Comparison of ENCODE assay signal across 9 mouse cellular contexts in genomic region chr16:3234063-3234462, GRCm38 (mm10).
DNase-seq lines count a peak whose midpoint lies in the region; ATAC-seq and TF ChIP-seq lines count a peak whose summit lies in the region.
"Had no signal": no experiment of that assay in that cellular context is flagged by ENCODE, and none has a peak within 500 bp of the region (broad histone marks: within the 10 kb centered on the region; RNA-seq: fewer than 3 reads in every experiment).

No protein-coding gene starts in this region.

- TF ChIP-seq POLR2A in thymus, adult 2 months (IDR thresholded peaks at IDR 0.05; ENCODE audit: control insufficient read depth, extremely low read depth, insufficient read depth, low read length, poor library complexity): no peak

- DNase-seq in limb, embryonic 11.5 days (ENCODE audit: low spot score): no peak
- DNase-seq in limb, embryonic 10.5 days (ENCODE audit: low spot score): no peak
- no peak for DNase-seq in forebrain, embryonic 14.5 days (ENCODE audit: low spot score)
- DNase-seq in gastrocnemius, adult 8-10 months (ENCODE audit: low spot score in 2 of 2): no peak
- DNase-seq in thymus, adult 2 months: no peak
- no peak for DNase-seq in MN1 (ENCODE audit: low spot score)
- DNase-seq: thymus, postnatal 14 days had no signal

- H3K4me3 ChIP-seq in limb, embryonic 11.5 days (ENCODE audit: low read depth, low read length): no peak overlapping the region
- H3K4me3 ChIP-seq in limb, embryonic 10.5 days: no peak overlapping the region
- no peak overlapping the region for H3K4me3 ChIP-seq in forebrain, embryonic 14.5 days (ENCODE audit: low read depth, low read length)
- H3K4me3 ChIP-seq in intestine, embryonic 16.5 days (ENCODE audit: low read length): no peak overlapping the region
- H3K4me3 ChIP-seq in thymus, adult 2 months (ENCODE audit: control insufficient read depth, insufficient read depth, low read length): no peak overlapping the region

- H3K36me3 ChIP-seq in limb, embryonic 11.5 days (ENCODE audit: control insufficient read depth, insufficient read depth, low read length): 0 out of 2 replicates have a peak, but pooled peaks cover 4% of the 10 kb centered on the region
- no peaks in the 10 kb centered on the region for H3K36me3 ChIP-seq in limb, embryonic 10.5 days
- no peaks in the 10 kb centered on the region for H3K36me3 ChIP-seq in forebrain, embryonic 14.5 days (ENCODE audit: control insufficient read depth, insufficient read depth, low read length)
- H3K36me3 ChIP-seq in intestine, embryonic 16.5 days (ENCODE audit: control insufficient read depth, insufficient read depth, low read length): no peaks in the 10 kb centered on the region
- no peaks in the 10 kb centered on the region for H3K36me3 ChIP-seq in thymus, adult 2 months (ENCODE audit: control insufficient read depth, insufficient read depth, low read length)

- H3K27me3 ChIP-seq in limb, embryonic 11.5 days (ENCODE audit: control insufficient read depth, insufficient read depth, low read length): no peaks in the 10 kb centered on the region
- H3K27me3 ChIP-seq in limb, embryonic 10.5 days (ENCODE audit: low read depth, poor library complexity, severe bottlenecking): no peaks in the 10 kb centered on the region
- H3K27me3 ChIP-seq in forebrain, embryonic 14.5 days (replicated peaks; ENCODE audit: control insufficient read depth, insufficient read depth, low read length): no peaks in the 10 kb centered on the region
- no peaks in the 10 kb centered on the region for H3K27me3 ChIP-seq in intestine, embryonic 16.5 days (replicated peaks; ENCODE audit: control insufficient read depth, insufficient read depth, low read length)
- no peaks in the 10 kb centered on the region for H3K27me3 ChIP-seq in thymus, adult 2 months (ENCODE audit: control insufficient read depth, insufficient read depth, low read length)

- no peak for TF ChIP-seq CTCF in thymus, adult 2 months (IDR thresholded peaks at IDR 0.05; ENCODE audit: borderline replicate concordance, control insufficient read depth, extremely low read depth, insufficient read depth, low read length, poor library complexity)

- H3K9me3 ChIP-seq in limb, embryonic 11.5 days (ENCODE audit: control insufficient read depth, low read length): peaks cover 68% of the 10 kb centered on the region
- H3K9me3 ChIP-seq in limb, embryonic 10.5 days (replicated peaks): peaks cover 67% of the 10 kb centered on the region
- H3K9me3 ChIP-seq in forebrain, embryonic 14.5 days (replicated peaks; ENCODE audit: control insufficient read depth, low read length): peaks cover 65% of the 10 kb centered on the region
- H3K9me3 ChIP-seq in intestine, embryonic 16.5 days (ENCODE audit: control insufficient read depth, low read length): peaks cover 53% of the 10 kb centered on the region

- peak; percentile 51 for ATAC-seq in limb, embryonic 11.5 days (ENCODE audit: insufficient number of reproducible peaks, low FRiP score, low TSS enrichment, low read depth)
- ATAC-seq in forebrain, embryonic 14.5 days: peak; percentile 24
- peak; percentile 36 for ATAC-seq in intestine, embryonic 16.5 days
- ATAC-seq in monocyte, adult 5-6 weeks (replicated peaks; ENCODE audit: insufficient number of reproducible peaks, low FRiP score, low TSS enrichment, poor library complexity, severe bottlenecking): peak; percentile 4; the same call in 1 of the 2 replicates

- H3K4me1 ChIP-seq in limb, embryonic 11.5 days (ENCODE audit: control insufficient read depth, insufficient read depth, low read length): no peaks in the 10 kb centered on the region
- H3K4me1 ChIP-seq in limb, embryonic 10.5 days: no peaks in the 10 kb centered on the region
- H3K4me1 ChIP-seq in forebrain, embryonic 14.5 days (ENCODE audit: control insufficient read depth, insufficient read depth, low read length): no peaks in the 10 kb centered on the region
- no peaks in the 10 kb centered on the region for H3K4me1 ChIP-seq in intestine, embryonic 16.5 days (ENCODE audit: control insufficient read depth, insufficient read depth, low read length)
- H3K4me1 ChIP-seq in thymus, adult 2 months (replicated peaks; ENCODE audit: control insufficient read depth, insufficient read depth, low read length): no peaks in the 10 kb centered on the region

- no peak overlapping the region for H3K27ac ChIP-seq in limb, embryonic 11.5 days (replicated peaks; ENCODE audit: low read depth, low read length)
- H3K27ac ChIP-seq in limb, embryonic 10.5 days: no peak overlapping the region
- H3K27ac ChIP-seq in forebrain, embryonic 14.5 days (ENCODE audit: low read depth, low read length): no peak overlapping the region
- no peak overlapping the region for H3K27ac ChIP-seq in intestine, embryonic 16.5 days (ENCODE audit: low read length)
- H3K27ac ChIP-seq in thymus, adult 2 months (ENCODE audit: control insufficient read depth, insufficient read depth, low read length): no peak overlapping the region

- no peak overlapping the region for H3K9ac ChIP-seq in limb, embryonic 11.5 days (ENCODE audit: low read length)
- no peak overlapping the region for H3K9ac ChIP-seq in forebrain, embryonic 14.5 days (ENCODE audit: low read length)
- H3K9ac ChIP-seq in intestine, embryonic 16.5 days (ENCODE audit: low read depth, low read length): no peak overlapping the region

- no peak overlapping the region for H3K4me2 ChIP-seq in limb, embryonic 11.5 days (ENCODE audit: low read depth, severe bottlenecking)
- no peak overlapping the region for H3K4me2 ChIP-seq in forebrain, embryonic 14.5 days (ENCODE audit: low read length)
- no peak overlapping the region for H3K4me2 ChIP-seq in intestine, embryonic 16.5 days (ENCODE audit: low read depth, low read length)

- WGBS in limb, embryonic 11.5 days: 49% methylated on average over 2 of the region's 2 CpGs
- 57% methylated on average over 2 of the region's 2 CpGs for WGBS in limb, embryonic 10.5 days
- WGBS in forebrain, embryonic 14.5 days: 56% methylated on average over 2 of the region's 2 CpGs
- 51% methylated on average over 2 of the region's 2 CpGs for WGBS in intestine, embryonic 16.5 days
- WGBS in thymus, adult 2 months: 58% methylated on average over 2 of the region's 2 CpGs
